Mouse (Mus musculus): ENCODE data around the gene Thegl. TPM values are rescaled to one million over a fixed set of nuclear protein-coding genes. Genes with fewer than 3 reads are reported as not detected.
A peak's percentile ranks its signal among the peaks of the same experiment; 100 is the strongest.

Thegl gene
- polyA plus RNA-seq, 1 experiment from 2014 or later, result 0.72 TPM

- Histone ChIP-seq H3K36me3 (no peaks in the 10 kb centered on the region), H3K9ac (no peak overlapping the region), H3K27me3 (replicated peaks) (no peaks in the 10 kb centered on the region), H3K9me3 (no peaks in the 10 kb centered on the region), H3K4me1 (replicated peaks) (no peaks in the 10 kb centered on the region), H3K27ac (no peak overlapping the region), H3K4me3 (replicated peaks) (no peak overlapping the region), H3K4me2 (replicated peaks) (no peak overlapping the region)
- ATAC-seq, result no peak
- 88% methylated on average over 6 of the region's 6 CpGs for WGBS
These were observed 84.9 kb downstream of the Thegl start for GRCm38 (mm10) chr5:77100691-77101090.

GRCm38 (mm10) chr5:77102522-77103365 is 86.9 kb downstream of the Thegl start:
- H3K9me3 ChIP-seq, result no peaks in the 10 kb centered on the region
- H3K36me3 ChIP-seq, result no peaks in the 10 kb centered on the region
- no peaks in the 10 kb centered on the region for H3K27me3 ChIP-seq (replicated peaks)
- WGBS, result 81% methylated on average over 15 of the region's 15 CpGs
- H3K4me3 ChIP-seq (replicated peaks), result no peak overlapping the region
- no peak overlapping the region for H3K4me2 ChIP-seq (replicated peaks)
- no peak overlapping the region for H3K27ac ChIP-seq
- H3K9ac ChIP-seq, result no peak overlapping the region
- no peaks in the 10 kb centered on the region for H3K4me1 ChIP-seq (replicated peaks)
- ATAC-seq, result no peak

GRCm38 (mm10) chr5:77107146-77107822 is 91.5 kb downstream of the Thegl start:
- Histone ChIP-seq H3K9ac (no peak overlapping the region), H3K4me1 (replicated peaks) (peaks cover 7% of the 10 kb centered on the region; the same call in 1 of the 2 replicates), H3K36me3 (no peaks in the 10 kb centered on the region), H3K9me3 (no peaks in the 10 kb centered on the region), H3K4me3 (replicated peaks) (no peak overlapping the region), H3K27ac (peak overlapping the region; percentile 73), H3K4me2 (replicated peaks) (no peak overlapping the region), H3K27me3 (replicated peaks) (no peaks in the 10 kb centered on the region)
- WGBS, result 66% methylated on average over 11 of the region's 11 CpGs
- peak; percentile 95 for ATAC-seq

- no peak for ATAC-seq
- 89% methylated on average over 6 of the region's 6 CpGs for WGBS
- H3K27me3 ChIP-seq (replicated peaks), result no peaks in the 10 kb centered on the region
- H3K9me3 ChIP-seq, result no peaks in the 10 kb centered on the region
- H3K4me3 ChIP-seq (replicated peaks), result no peak overlapping the region
- no peak overlapping the region for H3K4me2 ChIP-seq (replicated peaks)
- peaks cover 7% of the 10 kb centered on the region; the same call in 1 of the 2 replicates for H3K4me1 ChIP-seq (replicated peaks)
- H3K36me3 ChIP-seq, result no peaks in the 10 kb centered on the region
- H3K9ac ChIP-seq, result no peak overlapping the region
- no peak overlapping the region for H3K27ac ChIP-seq
These were observed 93.0 kb downstream of the Thegl start for GRCm38 (mm10) chr5:77108806-77109205.

- no peaks in the 10 kb centered on the region for H3K9me3 ChIP-seq
- ATAC-seq, result no peak
- no peaks in the 10 kb centered on the region for H3K36me3 ChIP-seq
- H3K27me3 ChIP-seq (replicated peaks), result no peaks in the 10 kb centered on the region
- H3K27ac ChIP-seq, result no peak overlapping the region; the same call in 1 of the 2 replicates
- H3K4me1 ChIP-seq (replicated peaks), result peaks cover 10% of the 10 kb centered on the region; the same call in 1 of the 2 replicates
- WGBS, result 42% methylated on average over 2 of the region's 2 CpGs
- H3K4me2 ChIP-seq (replicated peaks), result no peak overlapping the region
- no peak overlapping the region for H3K9ac ChIP-seq
- H3K4me3 ChIP-seq (replicated peaks), result no peak overlapping the region
These were observed 94.0 kb downstream of the Thegl start for GRCm38 (mm10) chr5:77109814-77110213.

Other genes starting within 250 kb of the Thegl start
- 14.2 and 18.3 TPM in 2 replicates for gene Aasdh, start 110.5 kb upstream of the Thegl start, polyA plus RNA-seq (2015; fragmentation: Nextera tagmentation; extraction: Ambion mirVana)
- gene Paics, start 64.7 kb upstream of the Thegl start, polyA plus RNA-seq (2015; fragmentation: Nextera tagmentation; extraction: Ambion mirVana), result 193 and 208 TPM in 2 replicates
- 27.4 and 30.7 TPM in 2 replicates for gene Ppat, start 64.4 kb upstream of the Thegl start, polyA plus RNA-seq (2015; fragmentation: Nextera tagmentation; extraction: Ambion mirVana)
- 79.6 and 84.8 TPM in 2 replicates for gene Srp72, start 41.3 kb upstream of the Thegl start, polyA plus RNA-seq (2015; fragmentation: Nextera tagmentation; extraction: Ambion mirVana)
- 0.29 TPM in 1 of 2 replicates, not detected in the other for gene Arl9, start 12.0 kb upstream of the Thegl start, polyA plus RNA-seq (2015; fragmentation: Nextera tagmentation; extraction: Ambion mirVana)
- gene Hopx, start 99.1 kb downstream of the Thegl start, polyA plus RNA-seq (2015; fragmentation: Nextera tagmentation; extraction: Ambion mirVana), result 3.5 and 3.8 TPM in 2 replicates
- 1.4 and 1.8 TPM in 2 replicates for gene Spink2, start 195.4 kb downstream of the Thegl start, polyA plus RNA-seq (2015; fragmentation: Nextera tagmentation; extraction: Ambion mirVana)
- 24.0 and 28.0 TPM in 2 replicates for gene Rest, start 249.5 kb downstream of the Thegl start, polyA plus RNA-seq (2015; fragmentation: Nextera tagmentation; extraction: Ambion mirVana)